Mouse (Mus musculus): Measurements from ENCODE around the gene Htr1d.

Gene Htr1d

DNA sequence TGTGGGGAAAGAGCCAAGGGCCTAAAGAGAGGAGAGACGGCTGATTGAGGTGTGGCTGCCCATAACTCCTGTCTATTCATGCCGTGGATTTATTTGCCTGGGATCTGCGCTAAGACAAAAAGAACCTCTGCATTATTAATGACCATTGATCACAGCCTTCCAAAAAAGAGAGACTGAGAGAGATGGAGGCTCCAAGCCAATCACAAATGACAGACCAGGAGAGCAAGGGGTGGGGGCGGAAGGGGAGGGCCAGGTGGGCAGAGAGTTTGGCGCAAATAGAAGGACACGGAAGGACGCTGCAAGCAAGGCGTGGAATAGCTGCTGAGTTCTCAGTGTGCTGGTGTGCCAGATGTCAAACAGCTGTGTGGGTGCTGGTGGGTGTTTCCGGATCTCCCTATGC is at the start of gene Htr1d:
Htr1d (plus strand) TSS at position 301 of the 400 bp plus-strand sequence.
- no peak for DNase-seq (ENCODE audit: low read depth, low spot score)

DNA sequence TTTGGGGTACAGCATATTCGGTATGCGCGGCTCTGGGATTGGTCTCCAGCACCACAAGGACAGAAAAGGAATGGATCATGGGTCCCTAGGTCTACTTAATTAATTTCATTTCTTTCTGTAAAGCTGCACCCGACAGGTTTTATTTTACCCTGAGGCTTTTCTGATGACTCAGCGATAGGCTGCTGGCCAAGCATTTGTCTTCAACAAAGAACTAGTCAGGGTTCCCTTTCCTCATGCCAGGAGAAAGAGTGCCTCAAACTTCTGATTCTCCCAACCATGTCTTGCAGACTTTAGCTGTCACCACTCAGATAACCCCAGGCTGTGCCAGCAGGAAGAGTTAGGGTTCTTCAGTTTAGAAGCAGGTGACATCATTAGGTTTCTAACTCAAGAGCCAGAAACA is 46.3 kb upstream of the Htr1d start:
- no peak for DNase-seq (ENCODE audit: low read depth, low spot score)

DNA sequence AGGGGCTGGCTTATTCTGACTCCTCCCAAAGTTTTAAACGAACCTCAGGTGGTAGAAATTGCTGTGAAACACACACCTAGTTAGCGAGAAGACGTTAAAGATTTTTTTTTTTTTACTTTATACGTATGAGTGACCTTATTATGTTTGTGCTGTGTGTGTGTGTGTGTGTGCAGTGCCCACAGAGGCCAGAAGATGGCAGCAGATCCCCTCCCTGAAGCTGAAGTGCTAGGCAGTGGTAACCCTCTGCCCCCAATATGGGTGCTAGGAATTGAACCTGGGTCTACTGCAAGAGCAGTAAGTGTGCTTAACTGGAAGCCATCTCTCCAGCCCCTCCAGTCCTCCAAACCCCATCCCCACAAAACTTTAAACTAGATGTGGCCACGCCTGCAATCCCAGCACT is 40.3 kb upstream of the Htr1d start:
- no peak for DNase-seq (ENCODE audit: low read depth, low spot score)

DNA sequence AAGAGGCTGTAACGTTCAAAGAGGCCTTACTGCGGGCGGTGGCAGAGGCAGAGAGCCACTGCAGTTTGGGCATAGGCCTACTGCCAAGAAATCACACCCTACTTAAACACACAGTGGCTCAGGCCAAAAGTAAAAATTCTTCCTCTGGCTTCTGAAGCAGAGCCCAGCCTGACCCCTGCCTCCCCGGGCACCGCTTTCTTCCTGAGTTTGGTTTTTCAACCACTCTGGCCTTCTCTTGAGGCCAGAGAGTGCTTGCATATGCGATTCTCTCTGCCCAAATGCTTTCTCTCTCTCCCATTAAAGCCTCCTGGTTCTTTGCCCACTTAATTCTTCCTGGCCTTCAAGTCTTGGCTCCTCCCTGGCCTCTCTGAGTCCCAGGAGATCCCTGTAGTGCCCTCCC is 39.5 kb upstream of the Htr1d start:
- no peak for DNase-seq (ENCODE audit: low read depth, low spot score)

DNA sequence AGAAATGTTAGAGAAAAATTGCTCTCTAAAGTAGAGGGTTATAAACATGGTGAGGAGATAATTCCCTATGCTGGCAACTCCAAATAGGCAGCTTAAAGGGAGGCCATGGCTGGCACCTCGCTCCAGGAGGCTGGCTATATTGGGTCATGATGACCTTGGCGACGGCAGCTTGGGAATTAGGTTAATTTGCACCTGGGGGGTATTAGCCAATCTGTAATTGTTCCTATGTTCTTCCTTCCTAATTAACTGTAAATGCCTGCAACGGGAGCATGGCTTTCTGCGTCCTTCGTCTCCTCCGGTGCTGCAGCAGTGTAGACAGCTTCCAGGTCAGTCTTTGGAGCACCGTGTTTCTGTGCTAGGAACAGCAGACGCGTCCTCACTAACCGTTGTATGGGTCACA is 36.1 kb upstream of the Htr1d start:
- no peak for DNase-seq (ENCODE audit: low read depth, low spot score)

DNA sequence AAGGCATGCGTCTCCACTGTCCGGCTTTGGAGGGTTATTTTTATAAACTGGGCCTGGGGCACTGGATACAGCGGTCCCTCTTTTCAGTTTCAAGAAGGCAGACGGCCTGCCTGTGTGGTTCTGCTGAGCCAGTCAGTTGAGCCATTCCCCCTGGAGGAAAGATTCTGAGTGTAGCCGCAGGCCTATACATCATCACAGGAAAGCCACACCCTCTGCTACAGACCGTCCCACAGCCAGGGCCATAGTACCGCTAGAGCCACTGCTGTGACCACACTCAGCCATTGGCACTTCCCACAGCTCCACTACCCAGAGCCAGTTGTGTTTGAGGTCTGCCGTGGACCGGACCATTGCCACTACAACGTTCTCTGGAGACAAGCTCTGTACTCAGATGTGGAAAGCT is 21.5 kb upstream of the Htr1d start:
- DNase-seq (ENCODE audit: low read depth, low spot score) = no peak

DNA sequence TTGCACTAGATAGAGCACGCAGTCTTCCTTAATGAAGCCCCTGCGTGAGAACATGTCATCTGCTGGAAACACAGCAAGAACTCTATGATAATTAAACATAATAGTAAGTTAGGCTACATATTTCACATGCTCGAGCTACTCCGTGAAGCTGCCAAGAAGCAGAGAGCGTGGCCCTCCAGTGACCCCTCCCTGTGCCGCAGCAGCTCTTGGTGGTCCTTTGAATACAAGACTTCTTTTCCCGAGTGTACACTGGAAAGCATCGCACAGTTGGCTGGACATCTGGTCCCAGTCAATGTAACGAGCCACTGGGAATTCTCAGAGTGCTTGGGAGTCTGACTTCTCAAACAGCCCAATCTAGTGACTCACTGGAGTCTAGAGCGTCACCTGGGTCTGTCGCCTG is 15.5 kb upstream of the Htr1d start:
- no peak for DNase-seq (ENCODE audit: low read depth, low spot score)

DNA sequence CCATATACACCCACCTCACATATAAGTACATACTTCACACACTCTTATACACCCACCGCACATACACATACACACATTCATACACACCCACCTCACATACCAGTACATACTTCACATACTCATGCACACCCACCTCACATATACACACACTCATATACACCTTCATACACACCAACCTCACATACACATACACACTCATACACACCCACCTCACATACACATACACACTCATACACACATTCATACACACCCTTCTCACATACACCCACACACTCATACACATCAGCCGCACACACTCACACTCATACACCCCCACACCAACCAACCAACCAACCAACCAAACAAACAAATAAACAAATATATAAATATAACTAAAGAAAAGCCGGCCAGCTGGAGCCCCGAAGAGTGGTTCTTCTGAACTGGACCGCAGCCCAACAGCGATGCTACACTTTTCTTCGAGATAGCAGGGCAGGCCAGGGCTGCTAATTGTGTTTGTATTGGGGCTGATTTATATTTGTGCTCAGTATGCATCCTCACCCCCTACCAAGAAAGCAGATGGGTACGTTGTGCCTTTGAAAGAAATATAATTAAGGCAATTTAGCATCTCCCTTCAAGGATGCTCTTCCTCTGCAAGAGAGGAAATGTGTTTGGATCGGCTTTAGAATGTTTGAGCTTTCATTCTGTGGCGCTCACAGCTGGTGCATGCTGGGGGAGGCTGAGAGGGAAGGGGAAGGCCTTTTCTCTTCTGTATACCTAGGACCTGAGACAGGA is 11.1 kb upstream of the Htr1d start:
- DNase-seq (ENCODE audit: low read depth, low spot score) = no peak

DNA sequence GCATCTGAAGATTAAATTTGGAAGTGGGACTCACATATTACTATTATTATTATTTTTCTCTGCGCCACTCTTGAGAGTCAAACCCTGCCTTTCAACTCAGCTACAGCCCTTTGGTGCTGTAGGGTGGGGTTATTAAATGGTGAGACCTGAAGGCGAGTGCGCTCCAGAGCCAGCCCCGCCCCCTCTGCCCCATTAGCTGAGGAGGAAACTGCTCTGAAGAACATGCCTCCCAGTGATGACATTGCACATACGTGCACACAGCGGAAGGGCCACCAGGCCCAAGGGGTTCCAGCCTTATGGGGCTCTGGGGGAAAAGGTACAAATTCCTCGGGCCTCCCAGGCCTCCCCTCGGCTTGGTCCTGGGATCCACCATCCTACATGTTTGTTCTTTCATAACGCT is 7.8 kb upstream of the Htr1d start:
- DNase-seq (ENCODE audit: low read depth, low spot score) = no peak

DNA sequence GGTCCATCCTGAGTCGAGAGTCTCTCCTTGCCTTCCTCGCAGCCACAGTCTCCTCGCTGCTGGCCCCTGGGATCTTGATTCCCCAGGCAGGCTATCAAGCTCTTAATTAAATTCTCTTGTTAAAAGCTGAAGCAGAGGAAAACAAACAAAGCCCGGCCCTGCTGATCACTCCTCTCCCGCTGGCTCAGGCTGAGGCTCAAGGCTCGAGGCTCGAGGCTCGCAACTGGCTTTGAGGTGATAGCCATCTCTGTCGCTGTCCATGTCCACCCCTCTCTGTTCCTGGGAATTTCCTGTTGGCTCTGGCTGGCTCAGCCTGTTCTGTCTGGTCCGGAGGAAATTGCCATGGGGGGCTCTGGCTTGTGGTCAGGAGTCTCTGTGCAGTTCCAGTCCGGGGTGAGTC is 4.4 kb upstream of the Htr1d start:
- no peak for DNase-seq (ENCODE audit: low read depth, low spot score)

DNA sequence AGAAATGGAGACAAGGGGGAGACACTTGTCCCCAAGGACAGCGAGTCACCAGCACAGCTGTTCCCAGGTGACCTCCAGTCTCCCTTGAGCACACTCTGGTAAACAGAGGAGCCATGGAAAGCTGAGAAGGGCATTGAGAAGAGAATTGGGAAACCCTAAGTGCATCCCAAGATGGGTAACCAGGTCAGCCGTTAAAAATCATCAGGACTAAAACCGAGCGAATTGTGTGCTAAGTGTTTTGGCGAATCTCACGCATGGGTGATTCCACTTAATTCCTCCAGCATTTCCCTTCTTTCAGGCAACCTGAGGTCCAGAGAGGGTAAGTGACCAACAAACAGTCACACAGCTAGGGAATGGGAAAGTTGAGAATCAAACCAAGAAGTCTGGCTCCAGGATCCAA is 3.9 kb upstream of the Htr1d start:
- DNase-seq (ENCODE audit: low read depth, low spot score) = no peak

DNA sequence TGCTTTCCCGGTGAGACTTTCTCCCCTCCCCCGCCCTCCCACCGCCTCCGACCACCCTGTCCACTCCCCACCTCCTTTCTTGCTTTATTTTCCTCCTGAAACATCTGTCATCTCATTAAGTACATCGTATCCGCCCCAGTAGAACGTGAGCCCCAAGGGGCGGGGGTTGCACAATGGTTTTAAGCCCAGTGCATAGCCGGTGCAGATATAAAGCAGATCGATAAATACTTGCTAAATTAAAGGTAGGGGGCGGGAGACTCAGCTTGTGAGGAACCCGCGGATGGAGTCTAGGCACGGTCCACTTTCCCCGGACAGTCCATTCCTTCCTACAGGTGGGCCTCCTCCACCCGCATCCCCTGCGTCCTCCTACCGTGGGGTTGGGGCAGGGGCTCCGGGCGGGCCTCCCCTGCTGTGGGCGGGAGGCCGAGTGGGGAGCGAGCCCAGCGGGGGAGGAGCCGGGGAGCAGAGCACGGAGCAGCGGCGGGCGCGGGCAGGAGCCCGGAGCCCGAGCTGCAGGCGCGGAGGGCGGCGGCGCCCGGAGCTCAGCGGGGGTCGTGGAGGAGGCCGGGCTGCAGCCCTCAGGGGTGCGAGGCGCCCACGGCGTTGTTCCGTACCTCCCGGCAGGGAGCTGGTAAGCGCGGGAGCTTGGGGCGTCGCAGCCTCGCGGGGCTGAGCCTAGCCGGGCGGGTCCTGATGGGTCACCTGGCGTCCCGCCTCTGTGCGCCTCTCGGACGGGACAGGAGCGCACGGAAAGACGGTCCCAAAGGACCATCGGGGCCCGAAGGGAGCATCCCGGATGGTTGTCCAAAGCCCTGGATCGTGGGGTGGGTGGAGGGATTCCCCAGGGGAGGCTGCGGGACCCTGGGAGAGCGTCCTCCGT is 1.0 kb downstream of the Htr1d start:
- peak; percentile 9 for DNase-seq (ENCODE audit: low read depth, low spot score)

DNA sequence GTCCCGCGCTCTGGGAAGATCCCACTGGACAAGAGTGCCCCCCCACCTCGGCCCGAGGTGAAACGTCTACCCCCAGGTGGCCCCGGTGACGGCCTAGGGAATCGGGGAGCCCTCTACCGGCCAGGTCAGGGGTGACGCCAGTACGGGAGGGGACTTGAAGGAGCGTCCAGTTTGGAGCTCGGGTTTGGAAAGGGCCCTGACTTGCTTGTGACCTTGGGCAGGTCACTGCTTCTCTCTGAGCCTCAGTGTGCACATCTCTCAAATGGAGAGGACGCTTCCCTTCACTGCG is 1.6 kb downstream of the Htr1d start:
- DNase-seq (ENCODE audit: low read depth, low spot score) = peak; percentile 38

DNA sequence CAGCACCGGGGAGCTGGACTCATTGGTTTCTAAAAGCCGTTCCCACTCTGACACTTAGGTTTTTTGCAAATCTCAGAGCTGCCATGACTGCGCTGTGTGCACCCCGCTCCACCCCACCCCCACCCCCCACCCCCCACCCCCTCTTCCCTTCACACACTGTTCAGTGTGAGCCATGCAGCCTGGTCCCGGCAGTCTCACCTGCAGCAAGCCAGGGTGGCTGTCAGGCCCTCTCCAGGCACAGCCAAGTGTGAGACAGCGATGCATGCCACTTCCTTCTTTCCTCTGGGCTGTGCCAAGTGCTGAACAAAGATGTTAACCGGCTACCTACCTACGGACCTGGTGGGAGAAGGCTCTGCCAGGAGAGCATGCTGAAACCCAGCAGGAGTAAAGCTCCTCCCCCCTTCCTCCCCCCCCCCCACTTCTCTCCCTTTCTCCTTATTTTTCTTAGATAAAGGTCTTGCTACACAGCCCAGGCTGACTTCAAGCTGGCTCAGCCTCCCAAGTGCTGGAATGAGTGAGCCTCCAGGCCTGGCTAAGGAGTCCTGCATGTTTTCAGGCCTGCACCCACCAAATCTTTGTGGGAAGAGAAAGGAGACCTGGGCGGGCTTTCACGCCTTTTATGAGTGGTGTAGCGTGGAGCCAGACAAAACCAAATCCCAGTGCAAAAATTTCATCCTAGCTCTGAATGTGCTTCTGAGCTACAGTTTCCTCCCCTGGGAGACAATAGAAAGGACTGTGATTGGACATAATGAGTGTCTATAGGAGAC is 7.5 kb downstream of the Htr1d start:
- DNase-seq (ENCODE audit: low read depth, low spot score) = no peak

DNA sequence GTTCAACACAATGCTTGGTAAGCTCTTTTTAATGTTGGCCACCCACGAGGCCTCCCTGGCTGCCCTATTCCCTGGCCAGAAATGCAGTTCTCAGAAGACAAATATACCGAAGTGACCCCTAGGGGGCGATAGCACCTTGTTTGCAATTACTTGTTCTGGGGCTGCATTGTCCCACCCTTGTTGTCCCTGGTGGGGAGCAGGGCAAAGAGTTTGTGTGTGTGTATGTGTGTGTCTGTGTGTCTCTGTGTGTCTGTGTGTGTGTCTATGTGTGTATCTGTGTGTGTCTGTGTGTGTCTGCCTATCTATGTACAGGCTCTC is 8.0 kb downstream of the Htr1d start:
- peak; percentile 65 for DNase-seq (ENCODE audit: low read depth, low spot score)

DNA sequence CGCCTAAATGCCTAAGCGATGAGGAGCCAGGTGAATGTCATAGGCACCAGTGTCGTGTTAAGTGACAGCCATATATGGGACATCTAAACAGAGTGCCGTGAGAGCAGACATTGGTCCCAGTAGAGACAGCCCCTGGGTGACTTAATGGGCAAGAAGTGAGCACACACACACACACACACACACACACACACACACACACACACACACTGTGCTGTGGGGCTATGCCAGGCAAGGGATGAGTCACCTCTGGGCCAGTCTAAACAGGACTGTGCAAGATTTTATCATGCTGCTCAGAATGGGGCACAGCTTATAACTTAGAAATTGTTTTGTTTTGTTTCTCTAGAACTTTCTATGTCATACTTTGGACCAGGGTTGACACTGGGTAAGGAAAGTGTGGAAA is 10.7 kb downstream of the Htr1d start:
- DNase-seq (ENCODE audit: low read depth, low spot score) = no peak

DNA sequence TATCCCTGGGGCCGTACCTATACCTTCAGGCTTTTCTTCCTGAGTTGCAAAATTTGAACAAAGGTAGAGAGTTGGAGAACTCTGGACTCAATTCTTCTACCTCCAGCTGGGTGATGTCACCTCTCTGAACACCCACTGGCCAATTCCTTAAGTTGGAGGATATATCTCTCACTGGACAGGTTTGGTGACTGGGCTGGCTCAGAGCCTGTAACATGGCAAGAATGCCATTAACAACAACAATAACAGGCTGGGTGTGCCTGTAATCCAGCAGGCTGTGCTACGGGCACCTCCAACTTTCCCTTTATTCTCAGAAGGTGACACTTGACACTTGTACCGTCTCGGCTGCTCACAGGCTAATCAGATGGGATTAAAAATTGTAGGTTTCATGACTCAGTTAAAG is 15.8 kb downstream of the Htr1d start:
- DNase-seq (ENCODE audit: low read depth, low spot score) = no peak

DNA sequence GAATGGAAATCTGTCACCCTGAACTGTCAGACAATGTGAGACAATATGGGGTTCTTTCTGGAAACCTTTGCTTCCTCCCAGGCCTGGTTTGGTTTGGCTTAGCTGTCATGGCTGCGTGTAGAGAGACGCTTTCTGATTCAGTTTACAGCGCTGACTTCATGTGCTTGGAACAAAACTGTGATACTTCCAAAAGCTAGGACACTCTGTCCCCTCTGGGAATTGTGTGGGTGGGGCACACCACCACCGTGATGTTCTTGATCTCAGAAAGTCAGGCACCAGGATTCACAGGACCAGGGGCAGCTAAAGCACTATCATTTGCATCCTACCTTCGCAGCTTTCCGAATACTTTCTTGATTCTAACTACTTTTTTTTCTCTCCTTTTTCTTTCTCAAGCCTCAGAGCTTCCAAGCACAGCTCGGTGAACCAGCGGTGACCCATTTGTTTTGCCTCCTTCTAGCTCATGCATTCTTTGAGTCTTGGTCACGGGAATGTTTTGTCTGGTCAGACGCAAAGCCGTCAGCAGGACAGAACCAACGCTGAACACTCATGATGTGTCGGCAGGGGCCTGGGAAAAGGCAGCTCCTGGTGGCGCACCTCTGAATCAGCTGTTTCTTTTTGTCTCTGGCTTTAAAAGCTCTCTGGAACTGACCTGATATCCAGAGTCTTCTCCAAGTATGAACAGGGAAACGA is 18.2 kb downstream of the Htr1d start:
- no peak for DNase-seq (ENCODE audit: low read depth, low spot score)

DNA sequence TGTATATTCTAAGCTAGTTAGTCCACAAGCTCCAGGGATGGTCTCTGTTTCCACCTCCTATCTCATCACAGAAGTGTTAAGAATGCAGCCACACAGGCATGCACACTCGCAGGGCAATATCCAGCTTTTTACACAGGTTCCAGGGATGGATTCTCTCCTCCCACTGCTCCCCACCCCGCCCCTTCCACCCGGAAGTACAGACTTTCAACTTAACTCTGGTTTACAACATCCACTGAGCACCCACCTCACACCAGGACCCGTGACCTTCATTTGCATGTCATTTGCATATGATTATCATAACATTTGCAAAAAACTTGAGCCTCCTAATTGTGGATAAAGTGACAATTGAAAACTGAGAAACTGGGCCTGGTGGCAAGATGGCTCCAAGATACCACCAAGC is 21.2 kb downstream of the Htr1d start:
- no peak for DNase-seq (ENCODE audit: low read depth, low spot score)

DNA sequence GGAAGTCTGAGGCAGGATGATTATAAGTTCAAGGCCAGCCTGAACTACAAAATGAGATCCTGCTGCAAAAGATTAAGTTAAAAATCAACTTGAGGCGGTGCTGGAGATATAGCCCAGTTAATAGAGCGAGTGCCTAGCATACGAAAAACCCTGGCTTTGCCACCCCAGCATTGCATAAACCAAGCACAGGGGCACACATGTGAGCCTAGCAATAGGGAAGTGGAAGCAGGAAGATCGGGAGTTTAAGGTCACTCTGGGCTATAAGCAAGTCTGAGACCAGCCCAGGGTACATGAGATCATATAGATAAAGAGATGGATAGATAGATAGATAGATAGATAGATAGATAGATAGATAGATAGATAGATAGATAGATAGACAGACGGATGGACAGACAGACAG is 26.5 kb downstream of the Htr1d start:
- no peak for DNase-seq (ENCODE audit: low read depth, low spot score)

DNA sequence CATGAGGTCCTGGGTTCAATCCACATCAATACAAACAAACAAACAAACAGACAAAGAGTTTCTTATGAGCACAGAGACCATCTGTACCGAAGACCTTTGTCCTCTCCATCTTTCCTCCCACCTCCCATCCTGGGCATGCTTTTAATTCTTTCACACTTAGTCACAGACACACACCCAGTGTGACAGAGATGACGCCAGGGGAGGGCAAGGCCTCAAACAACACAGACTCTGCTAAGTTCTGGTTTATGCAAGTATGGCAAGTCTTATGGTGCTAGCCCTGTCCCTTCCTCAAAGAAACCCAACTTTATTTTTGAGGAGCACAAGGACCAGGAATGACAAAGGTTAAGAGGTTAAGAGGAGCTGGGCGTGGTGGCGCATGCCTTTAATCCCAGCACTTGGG is 26.9 kb downstream of the Htr1d start:
- no peak for DNase-seq (ENCODE audit: low read depth, low spot score)

DNA sequence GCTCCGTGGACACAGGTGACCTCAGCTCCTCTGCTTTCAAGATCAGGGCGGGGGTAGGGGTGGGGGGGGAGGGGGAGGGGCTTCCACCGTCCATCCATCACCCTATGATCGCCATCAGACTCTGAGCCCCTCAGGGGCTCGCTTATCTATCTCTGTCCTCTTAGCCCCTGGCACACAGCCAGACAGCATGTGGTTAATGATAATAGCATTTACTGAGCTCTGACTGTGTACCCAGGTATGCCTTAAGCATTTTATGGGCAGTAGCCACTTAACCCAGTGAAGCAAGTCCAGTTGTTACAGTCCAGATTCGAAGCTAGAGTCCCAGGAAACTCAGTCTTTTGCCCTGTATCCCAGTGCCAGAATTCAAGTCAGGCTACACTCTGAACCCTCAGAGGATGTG is 28.2 kb downstream of the Htr1d start:
- DNase-seq (ENCODE audit: low read depth, low spot score) = no peak
